Mouse (Mus musculus): ENCODE measurements around the gene Dbh.

Dbh gene

GRCm38 (mm10) chr2:27163851-27164250 lies 1.2 kb upstream of the Dbh start:
- no peak for DNase-seq (ENCODE audit: low read depth, low spot score)

DNA sequence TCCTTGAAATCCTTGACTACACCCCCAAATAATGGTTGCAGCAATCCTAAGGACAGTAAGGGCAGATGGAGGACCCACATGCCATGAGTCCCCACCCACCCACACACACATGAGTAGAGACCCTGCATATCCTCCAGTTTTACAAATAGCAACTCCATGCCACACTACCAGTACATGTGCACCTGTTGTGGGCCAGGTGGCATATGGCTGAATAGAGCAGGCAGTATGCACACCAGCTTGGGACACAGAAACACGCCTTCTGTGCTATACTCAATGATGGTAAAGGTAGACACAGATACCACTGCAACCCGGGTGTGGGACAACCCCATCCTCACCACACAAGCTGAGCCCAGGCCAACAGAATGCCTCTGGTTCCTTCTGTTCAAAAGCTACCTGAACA lies 1.0 kb downstream of the Dbh start:
- no peak for DNase-seq (ENCODE audit: low read depth, low spot score)

DNA sequence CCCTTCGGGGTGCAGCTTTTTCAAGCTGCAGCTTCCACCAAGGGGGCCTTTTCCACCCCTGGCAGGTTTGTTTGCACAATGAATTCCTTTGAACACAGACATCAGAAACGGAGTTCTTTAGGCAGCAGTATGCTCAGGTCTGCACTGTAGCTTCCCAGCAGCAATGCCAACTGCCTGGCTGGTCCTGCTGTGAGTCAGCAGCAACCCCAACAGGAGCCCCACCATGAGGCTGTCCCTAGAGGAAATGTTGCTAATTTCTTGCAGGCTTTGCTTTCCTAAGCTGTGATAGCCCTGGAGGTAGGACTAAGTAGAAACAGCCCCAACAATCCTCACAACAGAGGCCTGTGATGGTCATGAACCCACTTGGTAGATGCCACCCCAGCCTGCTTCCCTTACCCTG lies 2.0 kb downstream of the Dbh start:
- DNase-seq (ENCODE audit: low read depth, low spot score) = no peak

DNA sequence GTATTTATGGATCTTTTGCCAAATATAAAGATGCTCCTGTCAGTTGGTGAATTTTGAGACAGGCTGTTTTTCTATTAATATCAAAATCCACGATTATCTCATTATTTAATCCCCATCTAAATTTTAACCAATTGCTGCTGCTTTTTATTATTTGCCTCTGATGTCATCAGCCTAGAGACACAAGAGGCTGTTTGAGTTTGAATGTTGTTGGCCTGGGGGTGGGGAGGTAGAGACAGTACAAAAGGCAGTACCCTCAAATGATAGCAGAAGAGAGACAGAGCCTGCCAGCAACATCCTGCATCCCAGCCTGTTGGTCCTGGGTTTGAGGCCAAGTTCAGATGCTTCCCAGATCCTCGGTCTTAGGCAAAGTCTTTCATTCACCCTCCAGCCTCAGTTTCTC lies 9.2 kb downstream of the Dbh start:
- no peak for DNase-seq (ENCODE audit: low read depth, low spot score)

GRCm38 (mm10) chr2:27175696-27176267 lies 10.7 kb downstream of the Dbh start:
- no peak for DNase-seq (ENCODE audit: low read depth, low spot score)

DNA sequence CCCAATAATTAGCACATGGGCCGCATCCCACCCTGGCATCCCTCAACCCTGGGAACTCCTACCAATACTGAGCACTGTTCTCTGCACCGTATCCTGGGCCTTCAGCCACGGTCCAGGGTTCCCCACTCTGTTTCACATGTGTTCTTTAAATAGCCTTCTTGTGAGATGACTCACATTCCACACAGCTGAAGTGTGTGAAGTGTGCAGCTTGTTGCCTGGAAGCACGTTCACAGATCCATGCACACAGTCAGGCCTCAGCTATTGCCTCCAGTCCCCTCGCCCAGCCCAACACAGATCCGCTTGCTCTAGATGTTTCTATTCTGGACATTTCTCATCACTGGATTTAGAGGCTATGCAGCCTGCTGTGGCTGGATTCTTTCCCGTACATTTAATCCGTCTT lies 14.1 kb downstream of the Dbh start:
- DNase-seq (ENCODE audit: low read depth, low spot score) = no peak

DNA sequence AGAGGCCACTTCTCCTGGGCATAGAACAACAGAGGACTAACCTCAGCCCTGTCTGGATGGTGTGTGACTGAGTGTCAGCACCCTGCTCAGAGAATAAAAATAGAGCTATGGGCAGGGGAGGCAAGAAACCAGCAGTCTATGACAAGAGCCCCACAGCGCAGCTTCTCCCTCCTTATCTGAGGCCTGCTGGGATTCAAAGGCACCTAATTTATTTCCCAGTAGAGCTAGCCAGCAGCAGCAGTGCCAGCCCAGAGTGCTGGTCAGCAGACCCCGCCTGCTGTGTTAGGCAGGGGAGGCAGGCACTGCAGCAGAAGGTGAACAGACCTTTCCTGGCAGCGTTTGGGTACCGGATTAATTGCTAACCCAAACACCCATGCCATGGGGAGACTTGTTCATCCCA lies 16.9 kb downstream of the Dbh start:
- no peak for DNase-seq (ENCODE audit: low read depth, low spot score)

DNA sequence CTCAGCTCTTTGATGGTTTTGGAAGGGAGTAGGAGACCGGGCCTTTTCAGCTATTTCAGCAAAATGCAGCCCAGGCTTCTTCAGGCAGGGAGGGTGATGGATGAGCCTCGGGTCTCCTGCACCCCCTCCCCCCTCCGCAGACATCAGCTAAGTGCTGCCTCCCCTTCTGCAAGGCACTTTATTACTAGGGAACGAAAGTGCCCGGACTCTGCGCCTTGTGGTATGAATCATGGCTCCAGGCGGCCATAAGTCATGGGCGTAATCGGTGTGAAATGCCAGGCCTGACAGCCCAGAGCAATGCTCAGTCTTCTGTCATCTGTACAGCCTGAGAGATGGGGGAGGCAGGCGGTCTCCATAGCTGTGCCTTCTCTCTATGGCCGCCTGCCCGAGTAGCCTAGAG lies 18.7 kb downstream of the Dbh start:
- no peak for DNase-seq (ENCODE audit: low read depth, low spot score)

GRCm38 (mm10) chr2:27187531-27187930 lies 22.5 kb downstream of the Dbh start:
- DNase-seq (ENCODE audit: low read depth, low spot score) = no peak

GRCm38 (mm10) chr2:27189994-27190393 lies 25.0 kb downstream of the Dbh start:
- no peak for DNase-seq (ENCODE audit: low read depth, low spot score)

- no peak for DNase-seq (ENCODE audit: low read depth, low spot score)
Observed at GRCm38 (mm10) chr2:27198551-27199246, 33.7 kb downstream of the Dbh start.

GRCm38 (mm10) chr2:27200586-27200985 lies 35.6 kb downstream of the Dbh start:
- DNase-seq (ENCODE audit: low read depth, low spot score) = no peak

DNA sequence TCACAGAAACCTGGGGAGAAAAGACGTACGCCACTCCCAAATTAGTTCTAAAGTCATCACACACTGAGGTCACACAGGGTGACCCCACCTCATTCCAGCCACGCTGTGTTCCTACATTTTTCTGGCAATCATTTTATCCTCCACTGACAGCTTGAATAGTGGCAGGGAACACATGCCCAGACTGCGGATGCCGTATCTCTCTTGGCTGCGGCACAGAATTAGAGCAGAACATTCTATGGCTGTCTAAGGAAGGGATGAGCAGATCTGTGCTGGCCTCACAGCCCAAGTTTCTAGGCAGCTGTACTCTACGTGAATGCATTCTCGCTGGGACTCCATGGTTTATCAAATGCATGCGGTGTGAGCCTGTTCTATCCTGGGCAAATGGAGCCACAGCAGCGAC lies 40.6 kb downstream of the Dbh start:
- DNase-seq (ENCODE audit: low read depth, low spot score) = no peak

GRCm38 (mm10) chr2:27206128-27206797 lies 41.2 kb downstream of the Dbh start:
- no peak for DNase-seq (ENCODE audit: low read depth, low spot score)

DNA sequence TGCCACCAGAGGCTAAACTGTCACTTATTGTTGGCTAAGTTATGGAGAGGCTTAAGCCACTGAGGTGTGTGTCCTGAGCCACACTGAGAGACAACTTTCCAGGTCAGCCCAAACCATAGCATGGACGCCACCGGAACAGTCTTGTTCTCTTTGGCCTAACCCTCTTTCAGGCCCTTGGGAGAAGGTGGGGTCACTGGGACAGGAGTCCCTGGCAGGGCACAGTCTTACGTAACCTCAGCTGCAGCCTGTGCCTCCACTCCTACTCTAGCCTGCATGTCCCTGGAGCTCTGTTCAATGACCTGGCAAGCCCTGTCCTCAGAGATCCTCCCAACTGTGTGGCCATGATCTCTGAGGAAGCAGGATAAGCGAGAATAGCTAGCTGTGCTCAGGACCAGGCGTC lies 42.1 kb downstream of the Dbh start:
- DNase-seq (ENCODE audit: low read depth, low spot score) = no peak

GRCm38 (mm10) chr2:27209370-27209769 lies 44.3 kb downstream of the Dbh start:
- DNase-seq (ENCODE audit: low read depth, low spot score) = no peak

DNA sequence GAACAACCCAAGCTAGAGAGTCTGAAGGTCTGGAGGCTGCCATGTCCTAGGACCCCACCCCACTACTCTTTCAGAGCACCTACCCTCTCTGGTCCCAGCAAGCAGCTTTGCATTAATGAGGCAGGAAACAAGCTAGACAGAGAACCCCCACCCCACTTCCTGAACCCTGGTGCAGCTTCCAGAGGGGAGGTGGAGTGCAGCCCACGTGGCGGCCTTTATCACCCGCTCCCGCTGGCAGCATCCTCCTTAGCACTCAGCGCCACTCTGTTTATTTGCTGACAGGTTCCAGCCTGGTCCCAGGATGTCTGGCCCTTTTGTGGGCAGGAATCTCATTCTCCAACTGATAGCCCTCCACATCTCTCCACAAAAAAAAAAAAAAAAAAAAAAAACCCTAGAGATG lies 44.8 kb downstream of the Dbh start:
- no peak for DNase-seq (ENCODE audit: low read depth, low spot score)

GRCm38 (mm10) chr2:27210255-27210654 lies 45.2 kb downstream of the Dbh start:
- peak; percentile 40 for DNase-seq (ENCODE audit: low read depth, low spot score)

DNA sequence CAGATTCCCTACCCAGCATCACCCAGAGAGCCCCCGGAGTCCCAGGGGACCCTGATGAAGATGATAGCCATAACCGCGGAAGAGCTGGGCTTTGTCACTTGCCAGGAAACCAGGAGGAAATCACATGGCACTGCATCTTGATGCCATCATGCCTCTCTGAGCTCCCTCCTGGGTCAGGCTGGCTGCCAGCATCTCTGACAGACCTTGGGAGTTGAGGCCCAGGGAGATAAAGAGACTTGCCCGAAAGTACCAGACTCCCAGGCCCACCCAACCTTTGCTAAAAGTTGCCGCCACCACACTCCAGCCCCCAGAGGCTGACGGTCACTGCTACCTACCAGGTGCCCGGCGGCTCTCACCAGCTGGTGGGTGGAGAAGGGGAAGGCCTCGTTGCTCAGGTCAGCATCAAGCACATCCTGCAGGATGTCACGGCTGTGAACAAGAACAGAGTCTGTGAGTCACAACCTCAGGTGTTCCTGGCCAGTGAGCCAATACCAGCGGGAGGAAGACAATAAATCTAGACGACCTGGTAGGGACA lies 45.7 kb downstream of the Dbh start:
- DNase-seq (ENCODE audit: low read depth, low spot score) = no peak

DNA sequence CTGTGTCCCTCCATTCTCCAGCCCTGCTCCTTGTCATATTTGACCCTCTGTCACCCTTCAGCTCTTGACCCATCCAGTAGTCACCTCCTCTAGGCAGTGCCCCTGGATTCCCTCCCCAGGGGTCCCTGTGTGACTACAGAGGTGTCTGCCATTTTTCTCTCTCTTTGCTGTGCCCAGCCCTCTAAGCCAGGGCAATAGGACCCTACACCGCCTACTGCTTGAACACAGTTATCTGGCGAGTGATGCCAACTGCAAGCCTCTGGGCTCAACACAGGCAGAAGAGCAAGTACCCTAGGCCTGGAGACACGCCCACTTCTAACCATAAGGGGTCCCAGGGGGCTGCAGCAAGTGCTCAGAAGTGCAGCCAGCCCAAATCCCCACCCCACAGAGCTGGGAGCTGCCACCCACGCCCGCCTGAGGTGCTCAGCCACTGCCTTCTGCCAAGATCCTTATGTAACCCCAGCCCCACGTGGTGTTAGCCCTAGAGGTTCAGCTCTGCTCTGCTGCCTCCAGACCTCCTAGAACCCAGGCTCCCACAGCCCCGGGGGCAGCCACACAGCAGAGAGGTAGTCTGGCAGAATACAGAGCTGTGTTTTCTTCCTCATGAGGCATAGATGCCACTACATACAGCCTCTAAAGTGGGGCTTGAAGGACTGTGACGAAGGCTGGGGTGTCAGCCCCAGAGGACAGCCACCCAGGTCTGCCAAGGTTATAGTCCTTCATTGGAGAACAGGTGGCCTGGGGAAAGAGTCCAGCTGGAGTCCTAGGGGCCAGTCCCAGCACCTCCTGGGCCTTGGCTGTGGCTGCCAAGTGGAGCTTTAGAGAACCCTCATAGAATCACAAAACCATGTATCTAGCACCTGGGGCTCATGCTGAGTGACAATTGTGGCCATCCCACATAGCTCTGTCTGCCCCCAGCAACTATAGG lies 47.2 kb downstream of the Dbh start:
- DNase-seq (ENCODE audit: low read depth, low spot score) = no peak

DNA sequence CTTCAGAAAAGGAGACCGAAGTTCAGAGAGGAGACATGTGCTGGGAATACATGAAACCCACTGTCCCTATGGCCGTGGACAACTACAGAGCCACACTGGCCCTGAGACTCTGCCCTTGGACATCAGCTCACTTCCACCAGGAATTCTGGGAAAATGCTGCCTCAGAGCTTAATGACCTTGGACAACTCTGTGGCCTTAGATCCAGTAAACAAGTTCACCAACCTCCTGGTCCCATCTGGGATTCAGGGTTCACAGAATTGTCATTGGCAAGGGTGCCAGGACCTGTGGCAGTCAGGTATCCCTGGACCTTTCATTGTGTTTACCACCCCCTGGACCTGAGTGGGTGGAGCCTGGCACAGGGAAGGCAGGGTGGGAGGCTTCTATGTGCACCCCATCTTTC lies 50.5 kb downstream of the Dbh start:
- no peak for DNase-seq (ENCODE audit: low read depth, low spot score)

- no peak for DNase-seq (ENCODE audit: low read depth, low spot score)
Observed at GRCm38 (mm10) chr2:27218121-27218544, 53.1 kb downstream of the Dbh start.
